ENCODE assay signal across 8 mouse cellular contexts in the genomic region with DNA sequence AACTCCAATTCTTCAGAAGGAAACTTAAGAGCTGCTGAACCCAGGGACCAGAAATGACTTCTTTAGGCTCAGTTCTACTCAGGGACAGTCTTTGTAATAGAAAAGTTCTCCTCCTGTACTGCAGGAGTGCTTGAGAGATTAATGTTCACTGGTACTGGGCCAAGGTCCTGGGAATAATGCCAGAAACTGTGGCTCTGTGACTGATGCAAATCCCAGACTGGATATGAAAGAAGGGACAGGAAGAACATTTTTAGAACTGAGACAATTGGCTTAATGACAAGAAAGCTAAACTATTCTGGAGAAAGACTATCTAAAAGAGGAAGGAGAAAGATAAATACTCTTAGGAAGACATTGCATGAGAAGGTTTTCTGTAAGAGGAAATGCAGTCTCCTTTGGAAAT.
A peak's percentile ranks its signal among the peaks of the same experiment; 100 is the strongest.
DNase-seq lines count a peak whose midpoint lies in the region; TF ChIP-seq lines count a peak whose summit lies in the region.
"Had no signal": no experiment of that assay in that cellular context is flagged by ENCODE, and none has a peak within 500 bp of the region (broad histone marks: within the 10 kb centered on the region; RNA-seq: fewer than 3 reads in every experiment).

No protein-coding gene starts in this region.

- intact Hi-C loops in left cerebral cortex, postnatal 14 days (cut with DNase I) = no loop called here

- TF ChIP-seq POLR2A in kidney, adult 2 months (IDR thresholded peaks at IDR 0.05; ENCODE audit: low read depth, low read length) = no peak

- TF ChIP-seq CTCF in kidney, adult 2 months (conservative IDR thresholded peaks at IDR 0.05; ENCODE audit: insufficient read depth, insufficient read length, low read depth, low read length) = no peak

- H3K4me1 ChIP-seq in kidney, adult 2 months (ENCODE audit: control insufficient read depth, insufficient read depth, low read length) = no peaks in the 10 kb centered on the region
- H3K4me1 ChIP-seq: limb, embryonic 12.5 days had no signal

- H3K27me3 ChIP-seq in kidney, adult 2 months (replicated peaks; ENCODE audit: control insufficient read depth, insufficient read depth, low read length) = no peaks in the 10 kb centered on the region
- H3K27me3 ChIP-seq: limb, embryonic 12.5 days had no signal

- H3K4me3 ChIP-seq in kidney, adult 2 months (ENCODE audit: insufficient read depth, low read depth, low read length) = no peak overlapping the region
- H3K4me3 ChIP-seq: limb, embryonic 12.5 days had no signal

- H3K36me3 ChIP-seq in kidney, adult 2 months (ENCODE audit: control insufficient read depth, insufficient read depth, low read length) = no peaks in the 10 kb centered on the region
- H3K36me3 ChIP-seq: limb, embryonic 12.5 days had no signal

- no peak overlapping the region for H3K27ac ChIP-seq in kidney, adult 2 months (ENCODE audit: insufficient read depth, low read depth, low read length)
- H3K27ac ChIP-seq: limb, embryonic 12.5 days had no signal

- peak; percentile 93 for DNase-seq in MN1 (ENCODE audit: low spot score)
- peak; percentile 87 for DNase-seq in adrenal gland, adult 8-10 months
- DNase-seq in gastrocnemius, adult 18-20 months (ENCODE audit: low spot score) = peak; percentile 59
- DNase-seq in kidney, adult 2 months = peak; percentile 93
- peak; percentile 22 to 62 for DNase-seq in left cerebral cortex, postnatal 14 days (ENCODE audit: low spot score in 2 of 2)
- DNase-seq in right cerebral cortex, postnatal 10 days (ENCODE audit: low spot score in 2 of 2) = peak; percentile 47 to 58
- DNase-seq in embryo, embryonic 11 days = no peak
